In genomic region chr9:21503352-21503751, GRCm38 (mm10) we compare ENCODE assay signal across 21 mouse cellular contexts.
"Had no signal": no experiment of that assay in that cellular context is flagged by ENCODE, and none has a peak within 500 bp of the region (broad histone marks: within the 10 kb centered on the region; RNA-seq: fewer than 3 reads in every experiment).

No protein-coding gene starts in this region.

- DNase-seq: liver, embryonic 13.5 days; liver, postnatal 0 days; lung, adult 2 months; lung, postnatal 14 days; lung, postnatal 36 days; midbrain, embryonic 14.5 days; retina, postnatal 1 day; right cerebral cortex, adult 18-20 months; right cerebral cortex, postnatal 25 days; right cerebral cortex, postnatal 4 days; spleen, adult 18-20 months; thymus, adult 18-20 months; thymus, postnatal 14 days; thymus, postnatal 36 days had no signal

- H3K27me3 ChIP-seq: liver, embryonic 13.5 days; liver, embryonic 15.5 days; lung, embryonic 15.5 days; megakaryocyte, embryonic 14.5 days; midbrain, embryonic 12.5 days; neural tube, embryonic 13.5 days; neural tube, embryonic 15.5 days had no signal

- H3K4me3 ChIP-seq: liver, embryonic 13.5 days; liver, embryonic 15.5 days; lung, embryonic 15.5 days; megakaryocyte, embryonic 14.5 days; midbrain, embryonic 12.5 days; neural tube, embryonic 13.5 days; neural tube, embryonic 15.5 days had no signal

- H3K27ac ChIP-seq: liver, embryonic 13.5 days; liver, embryonic 15.5 days; lung, embryonic 15.5 days; macrophage; midbrain, embryonic 12.5 days; neural tube, embryonic 13.5 days; neural tube, embryonic 15.5 days had no signal

- H3K4me1 ChIP-seq: liver, embryonic 13.5 days; lung, embryonic 15.5 days; midbrain, embryonic 12.5 days; neural tube, embryonic 13.5 days; neural tube, embryonic 15.5 days had no signal
